Mouse (Mus musculus): ENCODE measurements around the gene Stab2. TPM values are rescaled to one million over a fixed set of nuclear protein-coding genes. Genes with fewer than 3 reads are reported as not detected.

Stab2 gene
- polyA plus RNA-seq, 1 experiment from 2014 or later = 0.53 TPM

- Histone ChIP-seq H3K27ac (replicated peaks) (no peak overlapping the region), H3K27me3 (replicated peaks) (peaks cover 24% of the 10 kb centered on the region), H3K36me3 (no peaks in the 10 kb centered on the region), H3K9ac (no peak overlapping the region), H3K4me2 (no peak overlapping the region), H3K4me3 (no peak overlapping the region), H3K9me3 (no peaks in the 10 kb centered on the region), H3K4me1 (no peaks in the 10 kb centered on the region)
- ATAC-seq (ENCODE audit: extremely low read depth, insufficient number of reproducible peaks, low FRiP score, low TSS enrichment) = no peak
- 52% methylated on average over 4 of the region's 4 CpGs for WGBS
These were observed 57.9 kb downstream of the Stab2 start for GRCm38 (mm10) chr10:86949886-86950285.

- H3K4me1 ChIP-seq = no peaks in the 10 kb centered on the region
- H3K4me3 ChIP-seq = no peak overlapping the region
- no peaks in the 10 kb centered on the region for H3K36me3 ChIP-seq
- H3K4me2 ChIP-seq = no peak overlapping the region
- H3K9ac ChIP-seq = no peak overlapping the region
- no peak overlapping the region for H3K27ac ChIP-seq (replicated peaks)
- H3K27me3 ChIP-seq (replicated peaks) = peaks cover 19% of the 10 kb centered on the region
- 63% methylated on average over 2 of the region's 2 CpGs for whole genome bisulfite sequencing
- H3K9me3 ChIP-seq = no peaks in the 10 kb centered on the region
- ATAC-seq (ENCODE audit: extremely low read depth, insufficient number of reproducible peaks, low FRiP score, low TSS enrichment) = no peak
These were observed 60.3 kb downstream of the Stab2 start for GRCm38 (mm10) chr10:86947541-86947940.

GRCm38 (mm10) chr10:86940591-86940990 lies 67.2 kb downstream of the Stab2 start:
- 76% methylated on average over 4 of the region's 4 CpGs for WGBS
- H3K27me3 ChIP-seq (replicated peaks) = no peaks in the 10 kb centered on the region
- H3K27ac ChIP-seq (replicated peaks) = no peak overlapping the region
- H3K36me3 ChIP-seq = no peaks in the 10 kb centered on the region
- H3K9me3 ChIP-seq = no peaks in the 10 kb centered on the region
- no peak for ATAC-seq (ENCODE audit: extremely low read depth, insufficient number of reproducible peaks, low FRiP score, low TSS enrichment)
- H3K4me3 ChIP-seq = no peak overlapping the region
- no peak overlapping the region for H3K4me2 ChIP-seq
- no peak overlapping the region for H3K9ac ChIP-seq
- peaks cover 10% of the 10 kb centered on the region for H3K4me1 ChIP-seq

- no peaks in the 10 kb centered on the region; the same call in 1 of the 2 replicates for H3K27me3 ChIP-seq (replicated peaks)
- H3K4me2 ChIP-seq = no peak overlapping the region
- H3K4me3 ChIP-seq = no peak overlapping the region
- no peaks in the 10 kb centered on the region for H3K9me3 ChIP-seq
- H3K9ac ChIP-seq = no peak overlapping the region
- WGBS = 34% methylated on average over 6 of the region's 6 CpGs
- peaks cover 10% of the 10 kb centered on the region for H3K4me1 ChIP-seq
- ATAC-seq (ENCODE audit: extremely low read depth, insufficient number of reproducible peaks, low FRiP score, low TSS enrichment) = no peak
- H3K27ac ChIP-seq (replicated peaks) = no peak overlapping the region
- no peaks in the 10 kb centered on the region for H3K36me3 ChIP-seq
These were observed 73.4 kb downstream of the Stab2 start for GRCm38 (mm10) chr10:86934376-86934775.

GRCm38 (mm10) chr10:86933906-86934305 lies 73.9 kb downstream of the Stab2 start:
- H3K27ac ChIP-seq (replicated peaks) = no peak overlapping the region
- no peak overlapping the region for H3K4me3 ChIP-seq
- H3K36me3 ChIP-seq = no peaks in the 10 kb centered on the region
- 42% methylated on average over 3 of the region's 3 CpGs for WGBS
- no peaks in the 10 kb centered on the region for H3K9me3 ChIP-seq
- peaks cover 10% of the 10 kb centered on the region for H3K4me1 ChIP-seq
- H3K27me3 ChIP-seq (replicated peaks) = no peaks in the 10 kb centered on the region; the same call in 1 of the 2 replicates
- ATAC-seq (ENCODE audit: extremely low read depth, insufficient number of reproducible peaks, low FRiP score, low TSS enrichment) = no peak
- no peak overlapping the region for H3K4me2 ChIP-seq
- no peak overlapping the region for H3K9ac ChIP-seq

GRCm38 (mm10) chr10:86933180-86933695 lies 74.6 kb downstream of the Stab2 start:
- no peak overlapping the region for H3K4me2 ChIP-seq
- no peak for ATAC-seq (ENCODE audit: extremely low read depth, insufficient number of reproducible peaks, low FRiP score, low TSS enrichment)
- WGBS = 66% methylated on average over 9 of the region's 9 CpGs

GRCm38 (mm10) chr10:86923602-86924001 lies 84.2 kb downstream of the Stab2 start:
- Histone ChIP-seq H3K4me3 (no peak overlapping the region), H3K9me3 (no peaks in the 10 kb centered on the region), H3K36me3 (no peaks in the 10 kb centered on the region), H3K27ac (replicated peaks) (no peak overlapping the region), H3K27me3 (replicated peaks) (no peaks in the 10 kb centered on the region), H3K9ac (no peak overlapping the region), H3K4me1 (no peaks in the 10 kb centered on the region), H3K4me2 (no peak overlapping the region)
- no peak for ATAC-seq (ENCODE audit: extremely low read depth, insufficient number of reproducible peaks, low FRiP score, low TSS enrichment)
- 77% methylated on average over 1 of the region's 1 CpGs for WGBS

More at GRCm38 (mm10) chr10:86933180-86933695, 74.6 kb downstream of the Stab2 start:
- Histone ChIP-seq H3K9ac (no peak overlapping the region), H3K4me1 (peaks cover 8% of the 10 kb centered on the region), H3K36me3 (no peaks in the 10 kb centered on the region), H3K27ac (replicated peaks) (no peak overlapping the region), H3K27me3 (replicated peaks) (no peaks in the 10 kb centered on the region; the same call in 1 of the 2 replicates), H3K9me3 (no peaks in the 10 kb centered on the region), H3K4me3 (no peak overlapping the region)

GRCm38 (mm10) chr10:86915595-86915994 lies 92.2 kb downstream of the Stab2 start:
- H3K4me3 ChIP-seq = no peak overlapping the region
- ATAC-seq (ENCODE audit: extremely low read depth, insufficient number of reproducible peaks, low FRiP score, low TSS enrichment) = no peak
- no peaks in the 10 kb centered on the region for H3K4me1 ChIP-seq
- H3K9ac ChIP-seq = no peak overlapping the region
- no peak overlapping the region for H3K27ac ChIP-seq (replicated peaks)
- H3K4me2 ChIP-seq = no peak overlapping the region
- no peaks in the 10 kb centered on the region for H3K27me3 ChIP-seq (replicated peaks)
- no peaks in the 10 kb centered on the region for H3K36me3 ChIP-seq
- H3K9me3 ChIP-seq = no peaks in the 10 kb centered on the region

- no peak overlapping the region for H3K9ac ChIP-seq
- no peak for ATAC-seq (ENCODE audit: extremely low read depth, insufficient number of reproducible peaks, low FRiP score, low TSS enrichment)
- H3K4me1 ChIP-seq = no peaks in the 10 kb centered on the region
- 91% methylated on average over 18 of the region's 18 CpGs for WGBS
- no peak overlapping the region for H3K4me3 ChIP-seq
- no peaks in the 10 kb centered on the region for H3K27me3 ChIP-seq (replicated peaks)
- H3K27ac ChIP-seq (replicated peaks) = no peak overlapping the region
- no peaks in the 10 kb centered on the region for H3K9me3 ChIP-seq
- no peak overlapping the region for H3K4me2 ChIP-seq
- no peaks in the 10 kb centered on the region for H3K36me3 ChIP-seq
These were observed 99.3 kb downstream of the Stab2 start for GRCm38 (mm10) chr10:86908562-86908961.

GRCm38 (mm10) chr10:86907043-86907442 lies 100.8 kb downstream of the Stab2 start:
- H3K36me3 ChIP-seq = no peaks in the 10 kb centered on the region
- H3K9me3 ChIP-seq = no peaks in the 10 kb centered on the region
- no peaks in the 10 kb centered on the region for H3K27me3 ChIP-seq (replicated peaks)
- no peaks in the 10 kb centered on the region for H3K4me1 ChIP-seq
- no peak overlapping the region for H3K9ac ChIP-seq
- WGBS = 60% methylated on average over 6 of the region's 6 CpGs
- H3K4me3 ChIP-seq = no peak overlapping the region
- no peak for ATAC-seq (ENCODE audit: extremely low read depth, insufficient number of reproducible peaks, low FRiP score, low TSS enrichment)
- H3K27ac ChIP-seq (replicated peaks) = no peak overlapping the region
- H3K4me2 ChIP-seq = no peak overlapping the region

- H3K9me3 ChIP-seq = no peaks in the 10 kb centered on the region
- H3K4me2 ChIP-seq = no peak overlapping the region
- H3K4me1 ChIP-seq = no peaks in the 10 kb centered on the region
- H3K36me3 ChIP-seq = no peaks in the 10 kb centered on the region
- WGBS = 56% methylated on average over 2 of the region's 2 CpGs
- H3K4me3 ChIP-seq = no peak overlapping the region
- H3K9ac ChIP-seq = no peak overlapping the region
- no peak overlapping the region for H3K27ac ChIP-seq (replicated peaks)
- H3K27me3 ChIP-seq (replicated peaks) = no peaks in the 10 kb centered on the region
- ATAC-seq (ENCODE audit: extremely low read depth, insufficient number of reproducible peaks, low FRiP score, low TSS enrichment) = no peak
These were observed 112.3 kb downstream of the Stab2 start for GRCm38 (mm10) chr10:86895531-86895930.

GRCm38 (mm10) chr10:86891066-86891465 lies 116.8 kb downstream of the Stab2 start:
- no peaks in the 10 kb centered on the region for H3K9me3 ChIP-seq
- no peak for ATAC-seq (ENCODE audit: extremely low read depth, insufficient number of reproducible peaks, low FRiP score, low TSS enrichment)
- no peak overlapping the region for H3K9ac ChIP-seq
- 88% methylated on average over 1 of the region's 1 CpGs for WGBS
- no peaks in the 10 kb centered on the region for H3K27me3 ChIP-seq (replicated peaks)
- H3K4me3 ChIP-seq = no peak overlapping the region
- H3K36me3 ChIP-seq = no peaks in the 10 kb centered on the region
- H3K4me2 ChIP-seq = no peak overlapping the region
- no peak overlapping the region for H3K27ac ChIP-seq (replicated peaks)
- H3K4me1 ChIP-seq = no peaks in the 10 kb centered on the region

Data from heart, embryonic 13.5 days (tissue).